Mouse (Mus musculus) neural tube, embryonic 11.5 days (tissue): Measurements from ENCODE around the gene Kcp. TPM values are rescaled to one million over a fixed set of nuclear protein-coding genes. Genes with fewer than 3 reads are reported as not detected.
A peak's percentile ranks its signal among the peaks of the same experiment; 100 is the strongest.

Experiments
- ATAC-seq: fragments of 200-750 bp; cut with Nextera tagmentation; 2 replicates; pipeline ENCODE4 v1.8.0; 2017; ENCODE audit warnings: moderate number of reproducible peaks, mild to moderate bottlenecking, moderate TSS enrichment, moderate library complexity; ENCODE audit not compliant: insufficient read depth, low FRiP score, low TSS enrichment
- DNase-seq: peaks from one replicate; pipeline ENCODE4 v3.0.0-alpha.2; 2015; ENCODE audit warnings: low spot score
- H3K27ac ChIP-seq: fragments of 300-500 bp; sonication (generic); 2 replicates; pipeline ENCODE4 v1.5.1; 2014; ENCODE audit warnings: low read depth, mild to moderate bottlenecking, low read length
- H3K27me3 ChIP-seq: fragments of 300-500 bp; sonication (generic); 2 replicates; pipeline ENCODE4 v1.6.1; 2014; ENCODE audit warnings: mild to moderate bottlenecking, low read length, mixed read lengths; ENCODE audit not compliant: control insufficient read depth, insufficient read depth
- H3K36me3 ChIP-seq: fragments of 300-500 bp; sonication (generic); 2 replicates; pipeline ENCODE4 v1.6.1; 2014; ENCODE audit warnings: mild to moderate bottlenecking, low read length, moderate library complexity, mixed read lengths; ENCODE audit not compliant: control insufficient read depth, insufficient read depth
- H3K4me1 ChIP-seq: fragments of 300-500 bp; sonication (generic); 2 replicates; pipeline ENCODE4 v1.6.1; 2014; ENCODE audit warnings: low read length, mixed read lengths; ENCODE audit not compliant: control insufficient read depth, insufficient read depth
- H3K4me2 ChIP-seq: fragments of 300-500 bp; sonication (generic); 2 replicates; pipeline ENCODE4 v1.6.1; 2014; ENCODE audit warnings: low read depth, mild to moderate bottlenecking, moderate library complexity
- H3K4me3 ChIP-seq: fragments of 300-500 bp; sonication (generic); 2 replicates; pipeline ENCODE4 v1.5.1; 2014; ENCODE audit warnings: low read depth, low read length
- H3K9ac ChIP-seq: fragments of 300-500 bp; sonication (generic); 2 replicates; pipeline ENCODE4 v1.6.1; 2014; ENCODE audit warnings: mild to moderate bottlenecking, low read length
- H3K9me3 ChIP-seq: fragments of 300-500 bp; sonication (generic); 2 replicates; pipeline ENCODE4 v1.6.1; 2016; ENCODE audit warnings: low read length; ENCODE audit not compliant: control insufficient read depth
- WGBS: fragments of 180-500 bp; shearing (Covaris S2); extraction: QIAGEN DNeasy Blood & Tissue Kit; methylation state at CpG from one replicate; pipeline ENCODE4 v1.1.7; 2014; 5-methylcytosine and 5-hydroxymethylcytosine counted together
- polyA plus RNA-seq: library from polyadenylated mRNA; unstranded; fragments of >200 nt; fragmentation: Nextera tagmentation; extraction: Ambion mirVana; gene quantifications from 2 replicates; pipeline ENCODE4 v1.2.1, GENCODE M21; 2014

The Kcp gene
- polyA plus RNA-seq, 1 experiment from 2014 or later: 13.1 TPM

GRCm38 (mm10) chr6:29506834-29507233 lies 918 bp downstream of the Kcp start:
- Histone ChIP-seq H3K4me2 (peak overlapping the region; percentile 59), H3K27me3 (peaks cover 23% of the 10 kb centered on the region; the same call in 1 of the 2 replicates), H3K9ac (no peak overlapping the region), H3K4me1 (no peaks in the 10 kb centered on the region), H3K27ac (no peak overlapping the region), H3K4me3 (peak overlapping the region; percentile 46), H3K9me3 (no peaks in the 10 kb centered on the region), H3K36me3 (no peaks in the 10 kb centered on the region)
- DNase-seq: no peak
- WGBS: 25% methylated on average over 8 of the region's 8 CpGs
- ATAC-seq: no peak

- Histone ChIP-seq H3K9me3 (no peaks in the 10 kb centered on the region), H3K4me2 (no peak overlapping the region), H3K36me3 (no peaks in the 10 kb centered on the region), H3K4me3 (no peak overlapping the region), H3K4me1 (no peaks in the 10 kb centered on the region), H3K27ac (no peak overlapping the region), H3K27me3 (peaks cover 23% of the 10 kb centered on the region; the same call in 1 of the 2 replicates), H3K9ac (no peak overlapping the region)
- WGBS: 89% methylated on average over 5 of the region's 5 CpGs
- ATAC-seq: no peak
- no peak for DNase-seq
Observed at GRCm38 (mm10) chr6:29505493-29505892, 2.3 kb downstream of the Kcp start.

GRCm38 (mm10) chr6:29501599-29501998 lies 6.2 kb downstream of the Kcp start:
- no peak overlapping the region for H3K4me2 ChIP-seq
- no peak overlapping the region for H3K4me3 ChIP-seq
- no peaks in the 10 kb centered on the region for H3K4me1 ChIP-seq
- H3K9me3 ChIP-seq: no peaks in the 10 kb centered on the region
- ATAC-seq (no peak), DNase-seq (no peak)
- 86% methylated on average over 1 of the region's 1 CpGs for WGBS
- no peak overlapping the region for H3K9ac ChIP-seq
- no peaks in the 10 kb centered on the region for H3K36me3 ChIP-seq
- H3K27ac ChIP-seq: no peak overlapping the region
- H3K27me3 ChIP-seq: peaks cover 16% of the 10 kb centered on the region

GRCm38 (mm10) chr6:29500810-29501209 lies 6.9 kb downstream of the Kcp start:
- WGBS: 90% methylated on average over 6 of the region's 6 CpGs
- H3K9me3 ChIP-seq: no peaks in the 10 kb centered on the region
- no peak overlapping the region for H3K4me2 ChIP-seq
- ATAC-seq: no peak
- H3K4me3 ChIP-seq: no peak overlapping the region
- H3K9ac ChIP-seq: no peak overlapping the region
- no peak for DNase-seq
- no peaks in the 10 kb centered on the region for H3K36me3 ChIP-seq
- no peaks in the 10 kb centered on the region for H3K4me1 ChIP-seq
- H3K27me3 ChIP-seq: peaks cover 19% of the 10 kb centered on the region
- H3K27ac ChIP-seq: no peak overlapping the region

GRCm38 (mm10) chr6:29500177-29500576 lies 7.6 kb downstream of the Kcp start:
- DNase-seq (no peak), ATAC-seq (no peak)
- WGBS: 93% methylated on average over 7 of the region's 7 CpGs
- Histone ChIP-seq H3K27ac (no peak overlapping the region), H3K4me2 (no peak overlapping the region), H3K9ac (no peak overlapping the region), H3K9me3 (no peaks in the 10 kb centered on the region), H3K4me3 (no peak overlapping the region), H3K4me1 (no peaks in the 10 kb centered on the region), H3K36me3 (no peaks in the 10 kb centered on the region), H3K27me3 (peaks cover 22% of the 10 kb centered on the region)

GRCm38 (mm10) chr6:29497791-29498190 lies 10.0 kb downstream of the Kcp start:
- DNase-seq (no peak), ATAC-seq (no peak)
- H3K36me3 ChIP-seq: no peaks in the 10 kb centered on the region
- H3K4me1 ChIP-seq: no peaks in the 10 kb centered on the region
- no peak overlapping the region for H3K9ac ChIP-seq
- peaks cover 22% of the 10 kb centered on the region for H3K27me3 ChIP-seq
- no peaks in the 10 kb centered on the region for H3K9me3 ChIP-seq
- WGBS: 40% methylated on average over 2 of the region's 2 CpGs
- no peak overlapping the region for H3K27ac ChIP-seq
- H3K4me2 ChIP-seq: no peak overlapping the region
- H3K4me3 ChIP-seq: no peak overlapping the region

GRCm38 (mm10) chr6:29496270-29496669 lies 11.5 kb downstream of the Kcp start:
- Histone ChIP-seq H3K4me3 (no peak overlapping the region), H3K9ac (no peak overlapping the region), H3K4me1 (no peaks in the 10 kb centered on the region), H3K27ac (no peak overlapping the region), H3K4me2 (no peak overlapping the region), H3K9me3 (no peaks in the 10 kb centered on the region), H3K27me3 (peaks cover 23% of the 10 kb centered on the region), H3K36me3 (no peaks in the 10 kb centered on the region)
- no peak for DNase-seq
- no peak for ATAC-seq
- WGBS: 20% methylated on average over 25 of the region's 25 CpGs

- no peak for DNase-seq
- Histone ChIP-seq H3K9me3 (no peaks in the 10 kb centered on the region), H3K36me3 (no peaks in the 10 kb centered on the region), H3K27ac (no peak overlapping the region), H3K4me3 (no peak overlapping the region), H3K4me2 (no peak overlapping the region), H3K4me1 (no peaks in the 10 kb centered on the region), H3K9ac (no peak overlapping the region), H3K27me3 (peaks cover 23% of the 10 kb centered on the region)
- 85% methylated on average over 4 of the region's 4 CpGs for WGBS
- ATAC-seq: no peak
Observed at GRCm38 (mm10) chr6:29494101-29494500, 13.7 kb downstream of the Kcp start.

GRCm38 (mm10) chr6:29485951-29486350 lies 21.8 kb downstream of the Kcp start:
- WGBS: 37% methylated on average over 2 of the region's 2 CpGs
- H3K27ac ChIP-seq: no peak overlapping the region
- H3K9ac ChIP-seq: no peak overlapping the region
- H3K27me3 ChIP-seq: no peaks in the 10 kb centered on the region
- ATAC-seq: no peak
- H3K36me3 ChIP-seq: no peaks in the 10 kb centered on the region
- H3K9me3 ChIP-seq: no peaks in the 10 kb centered on the region
- no peak for DNase-seq
- no peak overlapping the region for H3K4me2 ChIP-seq
- no peak overlapping the region for H3K4me3 ChIP-seq
- H3K4me1 ChIP-seq: no peaks in the 10 kb centered on the region
